Mouse (Mus musculus): ENCODE measurements around the gene D1Ertd622e. TPM values are rescaled to one million over a fixed set of nuclear protein-coding genes. Genes with fewer than 3 reads are reported as not detected.
"Not testable (repeated sequence)": the region's sequence is repeated elsewhere in the genome, so short reads cannot be mapped to it uniquely, and the experiment has no call there.

The D1Ertd622e gene
- polyA plus RNA-seq, 1 experiment from 2014 or later: 33.6 TPM

- H3K4me1 ChIP-seq (ENCODE audit: control insufficient read depth, insufficient read depth, low read length); DNase-seq (ENCODE audit: low spot score); H3K4me2 ChIP-seq (ENCODE audit: low read depth); H3K27ac ChIP-seq (ENCODE audit: low read depth, low read length); H3K36me3 ChIP-seq (ENCODE audit: control insufficient read depth, insufficient read depth, low read length); H3K4me3 ChIP-seq (ENCODE audit: low read depth, low read length); H3K9ac ChIP-seq (ENCODE audit: low read length); ATAC-seq (ENCODE audit: insufficient read depth, low FRiP score, low TSS enrichment); H3K9me3 ChIP-seq (ENCODE audit: control insufficient read depth, low read length); H3K27me3 ChIP-seq (ENCODE audit: control insufficient read depth, insufficient read depth, low read length): not testable (repeated sequence)
Observed at GRCm38 (mm10) chr1:97580680-97581079, 81.2 kb downstream of the D1Ertd622e start.

DNA sequence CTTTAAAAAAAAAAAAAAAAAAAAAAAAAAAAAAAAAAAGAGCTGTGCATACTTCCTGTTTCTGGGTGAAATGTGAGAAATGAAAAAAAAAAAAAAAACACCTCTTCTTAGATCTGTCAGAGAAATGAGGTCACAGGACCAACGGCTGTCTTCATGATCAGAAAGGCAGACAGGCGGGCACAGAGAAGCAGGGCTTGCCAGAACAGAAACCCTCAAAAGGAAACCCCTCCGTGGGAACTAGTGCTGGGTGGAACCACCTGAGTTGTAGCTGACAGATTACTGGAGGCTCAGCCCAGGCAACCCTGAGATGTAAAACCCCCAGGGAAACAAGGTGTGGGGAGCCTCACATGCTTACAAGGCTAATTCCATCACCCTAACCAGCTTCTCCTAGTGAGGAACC lies 81.6 kb downstream of the D1Ertd622e start:
- H3K4me3 ChIP-seq (ENCODE audit: low read depth, low read length): no peak overlapping the region
- DNase-seq (ENCODE audit: low spot score): no peak

DNA sequence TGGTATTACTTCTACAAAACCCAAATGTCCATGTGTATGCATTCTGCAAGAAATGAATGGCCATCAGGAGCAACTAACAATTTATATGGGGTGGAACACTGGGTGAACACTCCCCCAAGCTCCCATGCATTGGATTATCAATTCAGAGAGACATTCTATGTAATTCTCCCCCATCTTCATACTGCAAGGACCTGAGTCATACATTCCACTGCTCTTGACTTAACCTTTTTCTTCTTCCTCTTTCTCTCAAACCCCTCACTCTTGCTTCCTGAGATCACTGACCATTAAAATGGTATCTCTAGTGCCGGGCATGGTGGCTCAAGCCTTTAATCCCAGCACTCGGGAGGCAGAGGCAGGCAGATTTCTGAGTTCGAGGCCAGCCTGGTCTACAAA lies 83.9 kb downstream of the D1Ertd622e start:
- Histone ChIP-seq H3K4me2 (ENCODE audit: low read depth) (no peak overlapping the region), H3K27me3 (ENCODE audit: control insufficient read depth, insufficient read depth, low read length) (no peaks in the 10 kb centered on the region), H3K4me1 (ENCODE audit: control insufficient read depth, insufficient read depth, low read length) (no peaks in the 10 kb centered on the region), H3K9ac (ENCODE audit: low read length) (no peak overlapping the region), H3K9me3 (ENCODE audit: control insufficient read depth, low read length) (no peaks in the 10 kb centered on the region), H3K36me3 (ENCODE audit: control insufficient read depth, insufficient read depth, low read length) (no peaks in the 10 kb centered on the region), H3K27ac (ENCODE audit: low read depth, low read length) (no peak overlapping the region), H3K4me3 (ENCODE audit: low read depth, low read length) (no peak overlapping the region)
- ATAC-seq (ENCODE audit: insufficient read depth, low FRiP score, low TSS enrichment): no peak
- DNase-seq (ENCODE audit: low spot score): no peak
- WGBS: 87% methylated on average over 3 of the region's 3 CpGs

More for the DNA sequence above, 81.6 kb downstream of the D1Ertd622e start:
- H3K27me3 ChIP-seq (ENCODE audit: control insufficient read depth, insufficient read depth, low read length): no peaks in the 10 kb centered on the region
- ATAC-seq (ENCODE audit: insufficient read depth, low FRiP score, low TSS enrichment): no peak
- no peak overlapping the region for H3K9ac ChIP-seq (ENCODE audit: low read length)
- H3K36me3 ChIP-seq (ENCODE audit: control insufficient read depth, insufficient read depth, low read length): no peaks in the 10 kb centered on the region
- WGBS: 83% methylated on average over 3 of the region's 3 CpGs
- no peak overlapping the region for H3K27ac ChIP-seq (ENCODE audit: low read depth, low read length)
- H3K9me3 ChIP-seq (ENCODE audit: control insufficient read depth, low read length): no peaks in the 10 kb centered on the region
- H3K4me1 ChIP-seq (ENCODE audit: control insufficient read depth, insufficient read depth, low read length): no peaks in the 10 kb centered on the region
- no peak overlapping the region for H3K4me2 ChIP-seq (ENCODE audit: low read depth)

- Histone ChIP-seq H3K4me3 (ENCODE audit: low read depth, low read length) (no peak overlapping the region), H3K4me1 (ENCODE audit: control insufficient read depth, insufficient read depth, low read length) (no peaks in the 10 kb centered on the region), H3K4me2 (ENCODE audit: low read depth) (no peak overlapping the region), H3K27ac (ENCODE audit: low read depth, low read length) (no peak overlapping the region), H3K27me3 (ENCODE audit: control insufficient read depth, insufficient read depth, low read length) (no peaks in the 10 kb centered on the region), H3K36me3 (ENCODE audit: control insufficient read depth, insufficient read depth, low read length) (no peaks in the 10 kb centered on the region), H3K9ac (ENCODE audit: low read length) (no peak overlapping the region), H3K9me3 (ENCODE audit: control insufficient read depth, low read length) (no peaks in the 10 kb centered on the region)
- ATAC-seq (ENCODE audit: insufficient read depth, low FRiP score, low TSS enrichment): no peak
- 79% methylated on average over 2 of the region's 2 CpGs for WGBS
- no peak for DNase-seq (ENCODE audit: low spot score)
Observed at GRCm38 (mm10) chr1:97577062-97578024, 84.5 kb downstream of the D1Ertd622e start.

GRCm38 (mm10) chr1:97576576-97576975 lies 85.3 kb downstream of the D1Ertd622e start:
- Histone ChIP-seq H3K9me3 (ENCODE audit: control insufficient read depth, low read length) (no peaks in the 10 kb centered on the region), H3K4me3 (ENCODE audit: low read depth, low read length) (no peak overlapping the region), H3K4me2 (ENCODE audit: low read depth) (no peak overlapping the region), H3K36me3 (ENCODE audit: control insufficient read depth, insufficient read depth, low read length) (no peaks in the 10 kb centered on the region), H3K4me1 (ENCODE audit: control insufficient read depth, insufficient read depth, low read length) (no peaks in the 10 kb centered on the region), H3K9ac (ENCODE audit: low read length) (no peak overlapping the region), H3K27me3 (ENCODE audit: control insufficient read depth, insufficient read depth, low read length) (no peaks in the 10 kb centered on the region), H3K27ac (ENCODE audit: low read depth, low read length) (no peak overlapping the region)
- WGBS: 92% methylated on average over 3 of the region's 3 CpGs
- DNase-seq (ENCODE audit: low spot score): no peak
- no peak for ATAC-seq (ENCODE audit: insufficient read depth, low FRiP score, low TSS enrichment)

GRCm38 (mm10) chr1:97570814-97571213 lies 91.1 kb downstream of the D1Ertd622e start:
- Histone ChIP-seq H3K9ac (ENCODE audit: low read length) (no peak overlapping the region), H3K27me3 (ENCODE audit: control insufficient read depth, insufficient read depth, low read length) (no peaks in the 10 kb centered on the region), H3K4me1 (ENCODE audit: control insufficient read depth, insufficient read depth, low read length) (no peaks in the 10 kb centered on the region), H3K36me3 (ENCODE audit: control insufficient read depth, insufficient read depth, low read length) (no peaks in the 10 kb centered on the region), H3K4me2 (ENCODE audit: low read depth) (no peak overlapping the region), H3K4me3 (ENCODE audit: low read depth, low read length) (no peak overlapping the region), H3K27ac (ENCODE audit: low read depth, low read length) (no peak overlapping the region), H3K9me3 (ENCODE audit: control insufficient read depth, low read length) (no peaks in the 10 kb centered on the region)
- ATAC-seq (ENCODE audit: insufficient read depth, low FRiP score, low TSS enrichment): no peak
- DNase-seq (ENCODE audit: low spot score): no peak
- 79% methylated on average over 9 of the region's 9 CpGs for WGBS

DNA sequence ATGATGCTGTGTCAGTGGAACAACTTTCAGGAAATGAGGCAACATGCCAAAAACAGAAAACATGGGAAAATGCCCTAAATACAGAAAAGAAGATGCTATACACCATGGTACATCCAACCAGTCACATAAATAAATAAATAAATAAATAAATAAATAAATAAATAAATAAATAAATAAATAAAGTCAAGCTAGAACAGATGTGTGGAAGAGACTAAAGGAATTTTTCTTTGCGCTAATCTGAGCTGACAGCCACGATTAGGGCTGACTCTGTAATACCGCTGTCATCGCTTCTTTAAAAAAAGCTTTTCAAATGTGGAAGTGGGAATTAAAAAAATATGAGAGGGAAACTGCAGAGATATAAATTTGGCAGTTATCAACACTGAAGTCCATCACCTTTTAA lies 93.9 kb downstream of the D1Ertd622e start:
- Histone ChIP-seq H3K4me3 (ENCODE audit: low read depth, low read length) (no peak overlapping the region), H3K4me2 (ENCODE audit: low read depth) (no peak overlapping the region), H3K9ac (ENCODE audit: low read length) (no peak overlapping the region), H3K27me3 (ENCODE audit: control insufficient read depth, insufficient read depth, low read length) (no peaks in the 10 kb centered on the region), H3K4me1 (ENCODE audit: control insufficient read depth, insufficient read depth, low read length) (no peaks in the 10 kb centered on the region), H3K27ac (ENCODE audit: low read depth, low read length) (no peak overlapping the region), H3K9me3 (ENCODE audit: control insufficient read depth, low read length) (no peaks in the 10 kb centered on the region), H3K36me3 (ENCODE audit: control insufficient read depth, insufficient read depth, low read length) (no peaks in the 10 kb centered on the region)
- WGBS: 94% methylated on average over 4 of the region's 4 CpGs
- no peak for ATAC-seq (ENCODE audit: insufficient read depth, low FRiP score, low TSS enrichment)
- DNase-seq (ENCODE audit: low spot score): no peak

GRCm38 (mm10) chr1:97564641-97565040 lies 97.2 kb downstream of the D1Ertd622e start:
- no peak overlapping the region for H3K27ac ChIP-seq (ENCODE audit: low read depth, low read length)
- H3K9ac ChIP-seq (ENCODE audit: low read length): no peak overlapping the region
- no peaks in the 10 kb centered on the region for H3K9me3 ChIP-seq (ENCODE audit: control insufficient read depth, low read length)
- no peak overlapping the region for H3K4me3 ChIP-seq (ENCODE audit: low read depth, low read length)
- WGBS: 86% methylated on average over 1 of the region's 1 CpGs
- ATAC-seq (ENCODE audit: insufficient read depth, low FRiP score, low TSS enrichment): no peak
- H3K4me2 ChIP-seq (ENCODE audit: low read depth): no peak overlapping the region
- no peak for DNase-seq (ENCODE audit: low spot score)
- H3K27me3 ChIP-seq (ENCODE audit: control insufficient read depth, insufficient read depth, low read length): no peaks in the 10 kb centered on the region
- H3K4me1 ChIP-seq (ENCODE audit: control insufficient read depth, insufficient read depth, low read length): no peaks in the 10 kb centered on the region
- no peaks in the 10 kb centered on the region for H3K36me3 ChIP-seq (ENCODE audit: control insufficient read depth, insufficient read depth, low read length)

DNA sequence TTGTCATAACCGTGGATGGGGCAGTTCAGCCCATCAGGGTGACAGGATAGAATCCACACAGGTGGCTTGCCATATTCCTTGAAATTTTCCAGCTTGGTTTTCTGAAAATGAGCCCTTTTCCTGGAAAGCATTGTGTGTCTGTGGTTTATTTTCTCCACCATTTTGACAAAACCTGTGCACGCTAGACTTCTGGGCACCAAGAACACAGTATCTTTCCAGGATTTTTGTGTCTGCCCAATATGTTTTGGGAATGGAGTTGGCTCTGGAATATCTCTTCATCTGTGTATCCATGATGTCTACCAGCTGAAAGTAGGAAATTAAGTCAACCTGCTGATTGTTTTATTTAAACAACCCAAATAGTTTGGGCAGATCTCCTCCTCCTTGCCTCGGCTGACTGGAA lies 99.0 kb downstream of the D1Ertd622e start:
- H3K9ac ChIP-seq (ENCODE audit: low read length): no peak overlapping the region
- ATAC-seq (ENCODE audit: insufficient read depth, low FRiP score, low TSS enrichment): no peak
- H3K4me3 ChIP-seq (ENCODE audit: low read depth, low read length): no peak overlapping the region
- DNase-seq (ENCODE audit: low spot score): no peak
- no peak overlapping the region for H3K27ac ChIP-seq (ENCODE audit: low read depth, low read length)
- H3K4me2 ChIP-seq (ENCODE audit: low read depth): no peak overlapping the region
- H3K4me1 ChIP-seq (ENCODE audit: control insufficient read depth, insufficient read depth, low read length): no peaks in the 10 kb centered on the region
- WGBS: 87% methylated on average over 3 of the region's 3 CpGs
- H3K36me3 ChIP-seq (ENCODE audit: control insufficient read depth, insufficient read depth, low read length): no peaks in the 10 kb centered on the region
- H3K9me3 ChIP-seq (ENCODE audit: control insufficient read depth, low read length): no peaks in the 10 kb centered on the region
- no peaks in the 10 kb centered on the region for H3K27me3 ChIP-seq (ENCODE audit: control insufficient read depth, insufficient read depth, low read length)
